Mouse (Mus musculus): ENCODE data around the gene Ngdn. TPM values are rescaled to one million over a fixed set of nuclear protein-coding genes. Genes with fewer than 3 reads are reported as not detected.

The Ngdn gene
- polyA plus RNA-seq, 1 experiment from 2014 or later, result 97.5 TPM

DNA sequence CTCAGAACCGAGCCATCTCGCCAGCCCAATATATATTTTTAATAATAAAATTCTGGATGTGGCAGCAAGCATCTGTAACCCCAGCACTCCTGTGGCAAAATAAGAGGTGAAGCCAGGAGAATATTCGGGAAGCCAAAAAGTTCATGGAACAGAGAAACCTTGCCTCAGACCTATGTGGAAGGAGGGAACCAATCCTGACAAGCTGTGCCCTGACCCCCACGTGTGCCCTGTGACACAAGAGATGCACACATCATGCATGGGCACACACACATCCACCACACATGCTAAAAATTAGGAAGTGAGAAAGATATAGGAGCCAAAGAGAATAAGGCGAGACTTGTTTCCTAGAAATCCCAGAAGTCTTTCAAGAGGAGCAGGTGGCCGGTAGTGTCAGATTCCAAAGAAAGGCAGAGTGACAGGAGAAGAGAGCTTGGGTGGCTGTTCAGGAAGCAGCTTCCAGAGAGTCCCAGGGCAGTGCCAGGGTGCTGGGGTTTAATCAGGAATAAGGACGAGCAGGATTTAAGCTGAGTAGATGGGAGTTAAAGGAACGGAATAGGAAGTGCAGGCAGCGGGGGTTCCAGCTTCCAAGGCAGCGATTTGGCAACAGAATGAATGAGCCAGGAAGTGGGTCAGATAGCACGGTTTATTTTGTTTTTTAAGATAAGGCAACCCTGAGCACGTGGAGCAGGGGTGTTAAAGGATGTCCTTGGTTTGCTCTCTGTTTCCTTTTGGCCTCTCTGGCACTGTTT, 13.1 kb upstream of the Ngdn start:
- Histone ChIP-seq H3K4me3 (no peak overlapping the region), H3K27ac (no peak overlapping the region), H3K4me1 (peaks cover 10% of the 10 kb centered on the region), H3K27me3 (ENCODE audit: low read depth, poor library complexity, severe bottlenecking) (no peaks in the 10 kb centered on the region), H3K9me3 (replicated peaks) (no peaks in the 10 kb centered on the region), H3K36me3 (no peaks in the 10 kb centered on the region)
- WGBS, result 51% methylated on average over 12 of the region's 12 CpGs
- no peak for DNase-seq (ENCODE audit: low spot score)

GRCm38 (mm10) chr14:55002687-55003120, 12.6 kb upstream of the Ngdn start:
- H3K9me3 ChIP-seq (replicated peaks), result no peaks in the 10 kb centered on the region
- H3K36me3 ChIP-seq, result no peaks in the 10 kb centered on the region
- no peak for DNase-seq (ENCODE audit: low spot score)
- H3K27ac ChIP-seq, result no peak overlapping the region
- no peaks in the 10 kb centered on the region for H3K27me3 ChIP-seq (ENCODE audit: low read depth, poor library complexity, severe bottlenecking)
- no peak overlapping the region for H3K4me3 ChIP-seq
- H3K4me1 ChIP-seq, result peaks cover 7% of the 10 kb centered on the region
- WGBS, result 68% methylated on average over 7 of the region's 7 CpGs

DNA sequence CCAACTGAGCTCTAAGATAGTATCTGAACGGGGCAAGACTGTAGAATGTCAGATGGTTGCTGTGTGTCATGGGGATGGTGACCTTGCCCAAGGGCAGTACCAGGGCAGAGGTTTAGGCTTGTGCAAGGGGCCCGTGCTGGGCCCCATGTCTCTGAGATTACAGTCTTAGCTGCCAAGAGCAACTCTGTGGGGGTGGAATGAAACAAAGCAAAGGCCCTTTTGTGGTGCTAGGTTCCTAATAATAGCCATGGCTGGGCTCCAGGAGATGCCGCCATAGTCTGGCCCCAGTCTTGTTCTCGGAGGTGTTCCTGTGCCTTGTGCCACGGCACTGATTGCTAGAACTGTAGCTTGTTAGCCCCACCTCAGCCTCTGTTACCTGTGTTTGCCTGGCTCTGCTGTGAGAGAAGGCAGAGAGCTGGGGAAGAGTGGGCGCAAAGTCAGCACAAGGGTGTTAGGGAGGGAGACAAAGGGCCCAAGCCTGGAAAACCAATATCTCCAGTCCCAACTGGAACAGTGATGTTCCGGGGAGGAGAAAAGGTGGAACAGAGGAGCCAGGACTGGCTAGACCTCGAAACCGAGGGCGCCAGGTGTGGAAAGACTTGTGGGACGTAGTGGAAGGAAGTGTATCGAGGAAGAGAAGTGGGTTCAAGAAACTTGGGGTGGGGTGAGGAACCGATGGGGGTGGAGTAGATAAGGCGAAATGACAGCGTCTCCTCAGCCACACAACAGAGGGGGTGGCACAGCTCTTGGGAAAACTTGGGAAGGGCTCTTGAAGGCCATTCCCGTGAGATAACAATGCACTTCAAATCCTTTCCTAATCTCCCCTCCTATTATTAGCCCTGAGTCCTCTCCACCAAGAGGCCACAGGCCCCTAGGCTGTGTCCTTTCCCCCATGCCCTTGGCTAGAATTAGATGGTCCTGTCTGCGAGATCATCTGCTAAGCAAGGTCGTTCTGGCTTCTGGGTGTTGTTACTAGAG, 11.1 kb upstream of the Ngdn start:
- 83% methylated on average over 18 of the region's 18 CpGs for WGBS
- H3K4me3 ChIP-seq, result no peak overlapping the region
- DNase-seq (ENCODE audit: low spot score), result no peak
- peaks cover 7% of the 10 kb centered on the region for H3K4me1 ChIP-seq
- no peak overlapping the region for H3K27ac ChIP-seq
- no peaks in the 10 kb centered on the region for H3K36me3 ChIP-seq
- H3K9me3 ChIP-seq (replicated peaks), result no peaks in the 10 kb centered on the region
- no peaks in the 10 kb centered on the region for H3K27me3 ChIP-seq (ENCODE audit: low read depth, poor library complexity, severe bottlenecking)

DNA sequence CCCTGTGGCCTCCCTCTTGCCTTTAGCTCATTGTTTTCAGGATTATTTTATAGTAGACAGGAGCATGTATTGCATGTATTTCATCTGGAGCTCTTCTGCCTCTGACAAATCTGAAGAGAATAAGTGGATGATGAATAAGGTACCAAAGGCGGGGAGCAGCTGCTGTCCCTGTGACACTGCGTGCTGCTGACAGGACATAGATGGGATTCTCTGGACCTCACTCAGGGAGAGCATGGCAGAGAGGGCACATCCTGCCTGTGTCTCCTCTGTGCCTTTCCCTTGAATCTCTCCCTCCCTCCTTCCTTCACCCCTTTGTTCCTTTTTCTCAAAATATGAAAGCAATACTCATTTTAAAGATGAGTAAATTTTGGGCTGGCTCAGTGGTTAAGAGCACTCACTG, 9.7 kb upstream of the Ngdn start:
- Histone ChIP-seq H3K4me3 (no peak overlapping the region), H3K27me3 (ENCODE audit: low read depth, poor library complexity, severe bottlenecking) (no peaks in the 10 kb centered on the region), H3K9me3 (replicated peaks) (no peaks in the 10 kb centered on the region), H3K36me3 (no peaks in the 10 kb centered on the region), H3K27ac (no peak overlapping the region), H3K4me1 (peaks cover 7% of the 10 kb centered on the region)
- whole genome bisulfite sequencing, result 71% methylated on average over 2 of the region's 2 CpGs
- no peak for DNase-seq (ENCODE audit: low spot score)

DNA sequence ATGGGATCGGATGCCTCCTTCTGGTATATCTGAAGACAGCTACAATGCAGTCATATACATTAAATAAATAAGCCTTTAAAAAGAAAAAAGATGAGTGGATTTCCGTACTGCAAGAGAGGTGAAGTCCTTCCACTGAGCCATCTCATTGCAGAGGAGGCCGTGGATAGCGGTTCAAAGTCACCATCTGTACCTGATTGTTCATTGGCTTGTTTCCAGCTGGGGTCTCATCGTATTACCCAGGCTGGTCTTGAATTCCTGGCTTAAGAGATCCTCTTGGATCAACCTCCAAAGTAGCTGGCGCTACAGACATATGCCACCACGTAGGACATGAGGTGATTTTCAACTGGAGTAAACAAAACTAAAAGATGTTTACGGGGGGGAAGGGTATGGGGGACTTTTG, 9.3 kb upstream of the Ngdn start:
- Histone ChIP-seq H3K4me1 (peaks cover 7% of the 10 kb centered on the region), H3K27ac (no peak overlapping the region), H3K4me3 (no peak overlapping the region), H3K36me3 (no peaks in the 10 kb centered on the region), H3K27me3 (ENCODE audit: low read depth, poor library complexity, severe bottlenecking) (no peaks in the 10 kb centered on the region), H3K9me3 (replicated peaks) (no peaks in the 10 kb centered on the region)
- WGBS, result 86% methylated on average over 8 of the region's 8 CpGs
- DNase-seq (ENCODE audit: low spot score), result no peak

DNA sequence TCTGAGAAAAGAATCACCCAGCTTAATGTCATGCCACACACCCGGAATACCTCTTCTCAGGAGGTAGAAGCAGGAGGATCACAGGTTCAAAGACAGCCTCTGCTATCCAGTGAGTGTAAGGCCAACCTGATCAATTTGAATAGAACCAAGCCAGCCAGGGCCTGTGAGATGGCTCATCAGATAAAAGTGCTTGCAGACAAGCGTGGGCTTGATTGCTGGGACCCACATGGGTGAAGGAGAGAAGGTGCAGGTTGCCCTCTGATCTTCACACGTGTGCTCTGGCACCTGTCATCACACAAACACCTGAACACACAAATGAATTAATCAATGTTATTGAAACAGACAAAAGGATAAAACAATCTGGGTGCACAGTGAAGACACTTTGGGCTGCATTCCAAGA, 8.7 kb upstream of the Ngdn start:
- H3K36me3 ChIP-seq, result no peaks in the 10 kb centered on the region
- WGBS, result 76% methylated on average over 3 of the region's 3 CpGs
- no peaks in the 10 kb centered on the region for H3K27me3 ChIP-seq (ENCODE audit: low read depth, poor library complexity, severe bottlenecking)
- peaks cover 7% of the 10 kb centered on the region for H3K4me1 ChIP-seq
- no peaks in the 10 kb centered on the region for H3K9me3 ChIP-seq (replicated peaks)
- no peak for DNase-seq (ENCODE audit: low spot score)
- no peak overlapping the region for H3K4me3 ChIP-seq
- no peak overlapping the region for H3K27ac ChIP-seq

DNA sequence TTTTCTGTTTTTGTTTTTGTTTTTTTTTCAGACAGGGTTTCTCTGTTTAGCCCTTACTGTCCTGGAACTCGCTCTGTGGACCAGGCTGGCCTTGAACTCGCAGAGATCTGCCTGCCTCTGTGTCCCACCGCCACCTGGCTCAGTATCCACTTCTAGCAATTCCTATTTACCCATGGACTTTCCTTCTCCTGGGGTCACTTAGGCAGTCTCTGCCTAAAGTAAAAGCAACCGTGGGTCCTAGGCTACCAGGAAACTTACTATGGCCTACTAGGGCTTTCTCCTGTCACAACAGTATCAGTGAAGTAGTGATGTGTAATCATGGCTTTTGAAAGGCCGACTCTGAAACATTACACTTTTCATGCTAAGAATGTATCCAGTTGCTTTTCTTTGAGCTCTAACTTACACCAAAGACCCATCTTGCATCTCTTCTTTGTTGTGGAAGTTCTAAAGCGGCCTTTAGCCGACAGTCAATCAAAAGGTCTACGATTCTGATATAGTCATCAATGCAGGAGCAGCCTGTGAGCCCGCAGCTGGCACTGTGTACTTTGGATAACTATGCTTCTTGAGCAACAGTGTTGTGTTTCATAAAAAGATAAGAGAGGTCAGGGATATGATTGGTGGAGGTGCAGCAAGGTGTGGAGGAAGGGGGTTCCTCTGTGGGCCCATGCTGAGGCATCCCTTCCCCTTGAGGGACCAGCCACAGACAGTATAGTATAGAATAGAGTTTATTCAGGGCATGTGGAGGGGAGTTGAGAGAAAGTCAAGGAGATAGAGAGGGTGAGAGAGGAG, 7.9 kb upstream of the Ngdn start:
- H3K27ac ChIP-seq, result no peak overlapping the region
- WGBS, result 90% methylated on average over 9 of the region's 9 CpGs
- DNase-seq (ENCODE audit: low spot score), result no peak
- peaks cover 5% of the 10 kb centered on the region for H3K4me1 ChIP-seq
- no peaks in the 10 kb centered on the region for H3K9me3 ChIP-seq (replicated peaks)
- no peak overlapping the region for H3K4me3 ChIP-seq
- H3K27me3 ChIP-seq (ENCODE audit: low read depth, poor library complexity, severe bottlenecking), result no peaks in the 10 kb centered on the region
- H3K36me3 ChIP-seq, result no peaks in the 10 kb centered on the region

- 86% methylated on average over 8 of the region's 8 CpGs for WGBS
- Histone ChIP-seq H3K36me3 (no peaks in the 10 kb centered on the region), H3K4me1 (no peaks in the 10 kb centered on the region), H3K9me3 (replicated peaks) (no peaks in the 10 kb centered on the region), H3K27me3 (ENCODE audit: low read depth, poor library complexity, severe bottlenecking) (no peaks in the 10 kb centered on the region), H3K4me3 (no peak overlapping the region), H3K27ac (no peak overlapping the region)
- no peak for DNase-seq (ENCODE audit: low spot score)
These were observed 6.8 kb upstream of the Ngdn start for GRCm38 (mm10) chr14:55008417-55008816.

DNA sequence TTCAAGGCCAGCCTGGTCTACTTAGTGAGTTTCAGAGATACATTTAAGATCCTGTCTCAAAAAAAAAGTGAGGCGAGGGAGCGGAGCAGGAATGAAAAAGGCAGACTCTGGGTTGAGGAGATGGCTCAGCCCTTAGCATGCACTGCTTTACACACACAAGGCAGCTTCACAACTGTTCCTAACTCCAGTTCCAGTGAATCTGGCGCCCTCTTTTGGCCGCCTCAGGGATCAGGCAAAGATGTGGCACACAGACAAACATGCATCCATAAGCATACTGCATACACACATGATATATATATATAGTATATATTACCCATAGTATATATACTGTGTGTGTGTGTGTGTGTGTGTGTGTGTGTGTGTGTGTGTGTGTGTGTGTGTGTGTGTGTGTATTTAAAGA, 4.1 kb upstream of the Ngdn start:
- no peaks in the 10 kb centered on the region for H3K36me3 ChIP-seq
- no peak overlapping the region for H3K27ac ChIP-seq
- 62% methylated on average over 4 of the region's 4 CpGs for WGBS
- no peak overlapping the region for H3K4me3 ChIP-seq
- DNase-seq (ENCODE audit: low spot score), result no peak
- no peaks in the 10 kb centered on the region for H3K27me3 ChIP-seq (ENCODE audit: low read depth, poor library complexity, severe bottlenecking)
- no peaks in the 10 kb centered on the region for H3K4me1 ChIP-seq
- no peaks in the 10 kb centered on the region for H3K9me3 ChIP-seq (replicated peaks)

- peak; percentile 77 for DNase-seq (ENCODE audit: low spot score)
- H3K27me3 ChIP-seq (ENCODE audit: low read depth, poor library complexity, severe bottlenecking), result no peaks in the 10 kb centered on the region
- H3K27ac ChIP-seq, result peak overlapping the region; percentile 93
- H3K4me1 ChIP-seq, result no peaks in the 10 kb centered on the region
- WGBS, result under 1% methylated on average over 27 of the region's 27 CpGs
- peak overlapping the region; percentile 83 for H3K4me3 ChIP-seq
- H3K9me3 ChIP-seq (replicated peaks), result no peaks in the 10 kb centered on the region
- peaks cover 25% of the 10 kb centered on the region for H3K36me3 ChIP-seq
These were observed 663 bp upstream of the Ngdn start for GRCm38 (mm10) chr14:55014591-55014990.

DNA sequence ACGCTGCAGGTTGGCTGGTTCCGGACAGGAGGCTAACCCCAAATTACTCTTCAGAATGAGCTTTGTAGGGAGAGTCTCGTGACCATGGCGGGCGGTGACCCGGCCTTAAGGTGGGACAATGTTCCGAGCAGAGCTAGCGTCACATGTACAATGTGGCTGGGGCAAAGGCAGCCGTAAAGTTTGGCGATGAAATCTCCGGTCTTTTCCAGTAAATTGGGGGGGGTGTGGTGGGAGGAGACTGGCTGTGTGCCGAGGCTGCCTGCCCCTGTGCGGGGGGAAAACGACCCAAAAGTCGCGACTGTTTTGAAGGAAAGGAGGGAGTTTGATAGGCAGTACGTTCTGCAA, 485 bp downstream of the Ngdn start:
- peak overlapping the region; percentile 80 for H3K27ac ChIP-seq
- no peaks in the 10 kb centered on the region for H3K9me3 ChIP-seq (replicated peaks)
- no peak for DNase-seq (ENCODE audit: low spot score)
- H3K36me3 ChIP-seq, result peaks cover 33% of the 10 kb centered on the region
- peak overlapping the region; percentile 83 for H3K4me3 ChIP-seq
- WGBS, result under 1% methylated on average over 17 of the region's 17 CpGs
- no peaks in the 10 kb centered on the region for H3K4me1 ChIP-seq
- H3K27me3 ChIP-seq (ENCODE audit: low read depth, poor library complexity, severe bottlenecking), result no peaks in the 10 kb centered on the region

DNA sequence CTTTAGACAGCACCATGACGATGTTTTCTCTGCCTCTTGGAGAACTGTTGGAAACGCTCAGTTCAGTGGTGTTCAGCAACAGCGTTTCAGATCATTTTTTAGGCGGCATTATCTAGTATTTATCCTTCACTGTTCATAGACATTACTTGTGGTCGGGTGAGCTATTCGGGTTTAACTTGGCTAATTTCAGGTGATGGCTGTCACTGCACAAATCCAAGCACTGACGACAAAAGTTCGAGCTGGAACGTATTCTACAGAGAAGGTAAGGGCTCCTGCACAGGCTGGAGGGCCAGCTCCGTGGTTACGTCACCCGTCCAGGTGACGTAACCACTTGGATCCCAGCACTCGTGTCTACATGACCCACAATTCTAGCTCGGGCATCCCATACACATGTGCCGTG, 1.6 kb downstream of the Ngdn start:
- Histone ChIP-seq H3K27me3 (ENCODE audit: low read depth, poor library complexity, severe bottlenecking) (no peaks in the 10 kb centered on the region), H3K4me3 (no peak overlapping the region), H3K4me1 (no peaks in the 10 kb centered on the region), H3K27ac (no peak overlapping the region), H3K36me3 (peaks cover 44% of the 10 kb centered on the region), H3K9me3 (replicated peaks) (no peaks in the 10 kb centered on the region)
- WGBS, result 92% methylated on average over 16 of the region's 16 CpGs
- DNase-seq (ENCODE audit: low spot score), result no peak

- no peak overlapping the region for H3K27ac ChIP-seq
- no peaks in the 10 kb centered on the region for H3K4me1 ChIP-seq
- WGBS, result 95% methylated on average over 9 of the region's 9 CpGs
- no peaks in the 10 kb centered on the region for H3K9me3 ChIP-seq (replicated peaks)
- no peaks in the 10 kb centered on the region for H3K27me3 ChIP-seq (ENCODE audit: low read depth, poor library complexity, severe bottlenecking)
- peaks cover 79% of the 10 kb centered on the region for H3K36me3 ChIP-seq
- DNase-seq (ENCODE audit: low spot score), result no peak
- no peak overlapping the region for H3K4me3 ChIP-seq
These were observed 5.1 kb downstream of the Ngdn start for GRCm38 (mm10) chr14:55020394-55020793.

Measured in limb, embryonic 10.5 days (tissue).